Mouse (Mus musculus): ENCODE data around the gene Btbd2. TPM values are rescaled to one million over a fixed set of nuclear protein-coding genes. Genes with fewer than 3 reads are reported as not detected.
A peak's percentile ranks its signal among the peaks of the same experiment; 100 is the strongest.
"Not testable (repeated sequence)": the region's sequence is repeated elsewhere in the genome, so short reads cannot be mapped to it uniquely, and the experiment has no call there.

The Btbd2 gene
- polyA plus RNA-seq, 1 experiment from 2014 or later: 83.2 TPM

- 86% methylated on average over 6 of the region's 6 CpGs for WGBS
- Histone ChIP-seq H3K4me2 (no peak overlapping the region), H3K27ac (no peak overlapping the region), H3K27me3 (no peaks in the 10 kb centered on the region), H3K9me3 (replicated peaks) (no peaks in the 10 kb centered on the region), H3K4me1 (peaks cover 43% of the 10 kb centered on the region), H3K36me3 (peaks cover 29% of the 10 kb centered on the region; the same call in 1 of the 2 replicates), H3K4me3 (replicated peaks) (no peak overlapping the region), H3K9ac (no peak overlapping the region)
- ATAC-seq (replicated peaks; ENCODE audit: low FRiP score): no peak
These were observed 3.6 kb downstream of the Btbd2 start for GRCm38 (mm10) chr10:80653156-80653720.

GRCm38 (mm10) chr10:80650392-80650791 lies 6.5 kb downstream of the Btbd2 start:
- Histone ChIP-seq H3K9me3 (replicated peaks) (no peaks in the 10 kb centered on the region), H3K27me3 (no peaks in the 10 kb centered on the region), H3K27ac (no peak overlapping the region), H3K36me3 (peaks cover 54% of the 10 kb centered on the region), H3K4me3 (replicated peaks) (no peak overlapping the region), H3K9ac (no peak overlapping the region), H3K4me1 (peaks cover 30% of the 10 kb centered on the region), H3K4me2 (no peak overlapping the region)
- no peak for ATAC-seq (replicated peaks; ENCODE audit: low FRiP score)
- WGBS: 76% methylated on average over 9 of the region's 10 CpGs

- H3K4me1 ChIP-seq: peaks cover 25% of the 10 kb centered on the region
- H3K36me3 ChIP-seq: peaks cover 59% of the 10 kb centered on the region
- not testable (repeated sequence) for ATAC-seq (replicated peaks; ENCODE audit: low FRiP score); H3K4me3 ChIP-seq (replicated peaks); H3K9ac ChIP-seq; H3K27me3 ChIP-seq; H3K9me3 ChIP-seq (replicated peaks); H3K4me2 ChIP-seq; H3K27ac ChIP-seq
- 88% methylated on average over 6 of the region's 6 CpGs for WGBS
These were observed 7.0 kb downstream of the Btbd2 start for GRCm38 (mm10) chr10:80649910-80650309.

GRCm38 (mm10) chr10:80646936-80647335 lies 9.9 kb downstream of the Btbd2 start:
- no peak for ATAC-seq (replicated peaks; ENCODE audit: low FRiP score)
- H3K36me3 ChIP-seq: peaks cover 81% of the 10 kb centered on the region
- no peaks in the 10 kb centered on the region for H3K9me3 ChIP-seq (replicated peaks)
- H3K27me3 ChIP-seq: no peaks in the 10 kb centered on the region
- H3K9ac ChIP-seq: no peak overlapping the region
- H3K4me3 ChIP-seq (replicated peaks): no peak overlapping the region
- peaks cover 11% of the 10 kb centered on the region; the same call in 1 of the 2 replicates for H3K4me1 ChIP-seq
- H3K27ac ChIP-seq: no peak overlapping the region
- 94% methylated on average over 10 of the region's 10 CpGs for WGBS
- H3K4me2 ChIP-seq: no peak overlapping the region

- Histone ChIP-seq H3K9me3 (replicated peaks) (no peaks in the 10 kb centered on the region), H3K4me1 (0 out of 2 replicates have a peak, but pooled peaks cover 2% of the 10 kb centered on the region), H3K4me2 (no peak overlapping the region), H3K9ac (no peak overlapping the region), H3K27me3 (no peaks in the 10 kb centered on the region), H3K27ac (no peak overlapping the region), H3K36me3 (peaks cover 72% of the 10 kb centered on the region), H3K4me3 (replicated peaks) (no peak overlapping the region)
- no peak for ATAC-seq (replicated peaks; ENCODE audit: low FRiP score)
- 86% methylated on average over 6 of the region's 6 CpGs for WGBS
These were observed 21.5 kb downstream of the Btbd2 start for GRCm38 (mm10) chr10:80635345-80635744.

- 77% methylated on average over 9 of the region's 9 CpGs for WGBS
- Histone ChIP-seq H3K9me3 (replicated peaks) (no peaks in the 10 kb centered on the region), H3K27ac (peak overlapping the region; percentile 78), H3K36me3 (peaks cover 31% of the 10 kb centered on the region), H3K9ac (no peak overlapping the region), H3K27me3 (no peaks in the 10 kb centered on the region), H3K4me2 (no peak overlapping the region), H3K4me1 (peaks cover 63% of the 10 kb centered on the region), H3K4me3 (replicated peaks) (no peak overlapping the region)
- no peak for ATAC-seq (replicated peaks; ENCODE audit: low FRiP score)
These were observed 27.9 kb downstream of the Btbd2 start for GRCm38 (mm10) chr10:80628925-80629324.

- peak overlapping the region; percentile 23; the same call in 1 of the 2 replicates for H3K9ac ChIP-seq
- H3K4me2 ChIP-seq: peak overlapping the region; percentile 12
- no peaks in the 10 kb centered on the region for H3K27me3 ChIP-seq
- ATAC-seq (replicated peaks; ENCODE audit: low FRiP score): peak; percentile 88
- H3K27ac ChIP-seq: peak overlapping the region; percentile 78
- peaks cover 25% of the 10 kb centered on the region for H3K36me3 ChIP-seq
- peaks cover 70% of the 10 kb centered on the region for H3K4me1 ChIP-seq
- 19% methylated on average over 2 of the region's 2 CpGs for WGBS
- H3K4me3 ChIP-seq (replicated peaks): no peak overlapping the region
- no peaks in the 10 kb centered on the region for H3K9me3 ChIP-seq (replicated peaks)
These were observed 29.2 kb downstream of the Btbd2 start for GRCm38 (mm10) chr10:80627685-80628084.

- Histone ChIP-seq H3K4me1 (peaks cover 78% of the 10 kb centered on the region), H3K4me2 (no peak overlapping the region), H3K27ac (0 out of 2 replicates have a peak overlapping the region, but pooled peaks have one; percentile 18), H3K9me3 (replicated peaks) (no peaks in the 10 kb centered on the region), H3K36me3 (peaks cover 25% of the 10 kb centered on the region), H3K9ac (no peak overlapping the region), H3K4me3 (replicated peaks) (no peak overlapping the region), H3K27me3 (no peaks in the 10 kb centered on the region)
- ATAC-seq (replicated peaks; ENCODE audit: low FRiP score): no peak
- 85% methylated on average over 4 of the region's 4 CpGs for WGBS
These were observed 31.1 kb downstream of the Btbd2 start for GRCm38 (mm10) chr10:80625764-80626163.

GRCm38 (mm10) chr10:80623457-80624191 lies 33.2 kb downstream of the Btbd2 start:
- WGBS: 7% methylated on average over 15 of the region's 15 CpGs
- peak overlapping the region; percentile 67 for H3K4me2 ChIP-seq
- peak overlapping the region; percentile 81 for H3K4me3 ChIP-seq (replicated peaks)
- H3K9ac ChIP-seq: peak overlapping the region; percentile 85
- no peaks in the 10 kb centered on the region for H3K27me3 ChIP-seq
- H3K9me3 ChIP-seq (replicated peaks): no peaks in the 10 kb centered on the region
- peak overlapping the region; percentile 91 for H3K27ac ChIP-seq
- no peak for ATAC-seq (replicated peaks; ENCODE audit: low FRiP score)
- H3K36me3 ChIP-seq: peaks cover 6% of the 10 kb centered on the region; the same call in 1 of the 2 replicates
- H3K4me1 ChIP-seq: peaks cover 65% of the 10 kb centered on the region

- peak within 1 kb of the TSS; percentile 85 for H3K9ac ChIP-seq
- H3K4me1 ChIP-seq: peaks cover 57% of the 10 kb centered on the region
- peak within 1 kb of the TSS; percentile 81 for H3K4me3 ChIP-seq (replicated peaks)
- no peaks in the 10 kb centered on the region for H3K9me3 ChIP-seq (replicated peaks)
- peak within 1 kb of the TSS; percentile 67 for H3K4me2 ChIP-seq
- H3K27me3 ChIP-seq: no peaks in the 10 kb centered on the region
- WGBS: under 1% methylated on average over 78 of the region's 85 CpGs
- peak within 1 kb of the TSS; percentile 98 for H3K27ac ChIP-seq
- no peak; the same call in 1 of the 2 replicates for ATAC-seq (replicated peaks; ENCODE audit: low FRiP score)
- peaks cover 6% of the 10 kb centered on the region; the same call in 1 of the 2 replicates for H3K36me3 ChIP-seq
These were observed 34.0 kb downstream of the Btbd2 start, which contains the start of gene Csnk1g2 for GRCm38 (mm10) chr10:80622661-80623456. Csnk1g2 (plus strand) TSS chr10:80622838.

GRCm38 (mm10) chr10:80621940-80622660 lies 34.8 kb downstream of the Btbd2 start:
- peak; percentile 94 for ATAC-seq (replicated peaks; ENCODE audit: low FRiP score)
- no peaks in the 10 kb centered on the region for H3K9me3 ChIP-seq (replicated peaks)
- under 1% methylated on average over 64 of the region's 64 CpGs for WGBS

More at GRCm38 (mm10) chr10:80621940-80622660, 34.8 kb downstream of the Btbd2 start:
- H3K4me3 ChIP-seq (replicated peaks): peak overlapping the region; percentile 81
- peaks cover 50% of the 10 kb centered on the region for H3K4me1 ChIP-seq
- peak overlapping the region; percentile 98 for H3K27ac ChIP-seq
- peak overlapping the region; percentile 52 for H3K9ac ChIP-seq
- H3K36me3 ChIP-seq: peaks cover 6% of the 10 kb centered on the region; the same call in 1 of the 2 replicates
- H3K27me3 ChIP-seq: no peaks in the 10 kb centered on the region
- peak overlapping the region; percentile 67 for H3K4me2 ChIP-seq
